Mouse (Mus musculus) adrenal gland, adult (tissue): ENCODE measurements around the gene Bscl2.

Experiments used
- DNase-seq, 2 experiments: peaks; one replicate each; pipeline ENCODE4 v3.0.0; 2022 to 2023; ENCODE audit warnings: low spot score in 1 of 2; ENCODE audit not compliant: inconsistent age in 2 of 2

Gene Bscl2

DNA sequence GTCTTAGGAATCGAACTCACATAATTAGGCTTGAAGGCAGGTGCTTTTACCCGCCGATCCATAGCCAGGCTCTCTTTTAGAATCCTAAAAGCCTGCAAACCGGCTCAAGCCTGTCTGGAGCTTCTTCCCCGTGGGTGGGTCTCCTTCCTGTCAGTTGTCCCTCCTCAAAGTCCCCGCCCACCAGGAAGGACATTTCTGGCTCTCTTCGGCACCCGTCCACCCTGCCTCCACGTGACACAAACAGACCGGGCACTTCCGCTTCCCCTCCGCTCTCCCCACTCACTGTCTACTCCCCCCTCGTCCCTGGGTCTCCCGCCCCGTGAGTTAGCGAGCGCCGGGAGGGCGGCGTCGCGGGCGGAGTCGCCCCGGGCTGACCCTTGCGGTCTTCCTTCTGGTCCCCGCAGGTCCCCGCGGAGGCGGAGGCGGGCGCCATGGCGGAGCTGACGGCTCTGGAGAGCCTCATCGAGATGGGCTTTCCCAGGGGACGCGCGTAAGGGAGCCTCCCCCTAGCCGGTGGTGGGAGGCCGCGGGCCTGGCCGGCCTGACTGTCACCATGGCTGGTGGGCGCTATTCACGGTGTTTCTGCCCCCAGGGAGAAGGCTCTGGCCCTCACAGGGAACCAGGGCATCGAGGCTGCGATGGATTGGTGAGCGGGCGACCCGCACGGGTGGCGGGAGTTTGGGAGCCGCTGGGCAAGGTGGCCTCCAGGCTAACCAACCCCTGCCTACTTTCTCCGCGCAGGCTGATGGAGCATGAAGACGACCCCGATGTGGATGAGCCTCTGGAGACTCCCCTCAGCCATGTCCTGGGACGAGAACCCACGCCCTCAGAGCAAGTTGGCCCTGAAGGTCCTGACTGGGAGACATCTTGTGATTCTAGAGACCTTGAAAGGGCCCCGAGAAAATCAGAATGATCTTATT lies 34.3 kb downstream of the Bscl2 start, which contains the start of gene Ubxn1:
Ubxn1 (plus strand) TSS at position 230 of the 920 bp plus-strand sequence.
- DNase-seq, result peak; percentile 99

DNA sequence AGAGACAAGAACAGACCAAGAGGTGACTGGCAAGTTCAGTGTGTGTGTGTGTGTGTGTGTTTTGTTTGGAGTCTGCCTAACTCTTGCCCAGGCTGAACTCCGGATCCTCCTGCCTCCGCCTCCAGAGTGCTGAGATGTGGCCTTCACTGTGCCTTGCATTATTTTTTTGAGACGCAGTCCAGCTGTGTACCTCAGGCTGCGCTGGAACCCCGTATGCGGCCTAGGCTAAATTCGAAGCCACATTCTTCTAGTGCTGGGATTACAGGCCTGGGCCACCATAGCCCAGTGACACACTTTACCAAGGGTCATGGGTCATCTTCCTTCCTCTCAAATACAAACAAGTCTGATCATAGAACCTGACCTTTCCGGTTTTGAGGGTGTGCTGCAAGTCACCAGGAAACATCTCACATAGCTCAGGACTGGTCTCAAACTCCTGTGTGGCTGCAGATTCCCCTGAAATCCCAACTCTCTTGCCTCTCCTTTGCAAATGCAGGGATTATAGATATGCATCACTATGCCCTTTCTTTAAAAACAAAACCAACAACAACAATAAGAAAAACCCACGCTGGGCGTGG lies 35.1 kb downstream of the Bscl2 start:
- DNase-seq, result peak in 1 of 2 experiments; percentile 60

DNA sequence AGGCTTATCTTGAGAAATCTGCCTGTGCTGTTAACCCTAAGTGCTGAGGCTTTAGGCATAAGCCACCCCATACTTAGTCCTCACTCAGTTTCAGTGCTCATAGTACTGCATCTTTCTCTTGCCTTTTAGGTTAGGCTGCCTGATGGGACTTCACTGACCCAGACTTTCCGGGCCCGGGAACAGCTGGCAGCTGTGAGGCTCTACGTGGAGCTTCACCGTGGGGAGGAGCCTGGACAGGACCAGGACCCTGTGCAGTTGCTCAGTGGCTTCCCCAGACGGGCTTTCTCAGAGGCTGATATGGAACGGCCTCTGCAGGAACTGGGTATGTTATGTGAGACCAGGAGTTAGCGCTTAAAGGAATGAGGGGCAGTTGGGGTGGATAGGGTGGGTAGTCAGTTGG lies 37.8 kb downstream of the Bscl2 start:
- DNase-seq, result no peak

DNA sequence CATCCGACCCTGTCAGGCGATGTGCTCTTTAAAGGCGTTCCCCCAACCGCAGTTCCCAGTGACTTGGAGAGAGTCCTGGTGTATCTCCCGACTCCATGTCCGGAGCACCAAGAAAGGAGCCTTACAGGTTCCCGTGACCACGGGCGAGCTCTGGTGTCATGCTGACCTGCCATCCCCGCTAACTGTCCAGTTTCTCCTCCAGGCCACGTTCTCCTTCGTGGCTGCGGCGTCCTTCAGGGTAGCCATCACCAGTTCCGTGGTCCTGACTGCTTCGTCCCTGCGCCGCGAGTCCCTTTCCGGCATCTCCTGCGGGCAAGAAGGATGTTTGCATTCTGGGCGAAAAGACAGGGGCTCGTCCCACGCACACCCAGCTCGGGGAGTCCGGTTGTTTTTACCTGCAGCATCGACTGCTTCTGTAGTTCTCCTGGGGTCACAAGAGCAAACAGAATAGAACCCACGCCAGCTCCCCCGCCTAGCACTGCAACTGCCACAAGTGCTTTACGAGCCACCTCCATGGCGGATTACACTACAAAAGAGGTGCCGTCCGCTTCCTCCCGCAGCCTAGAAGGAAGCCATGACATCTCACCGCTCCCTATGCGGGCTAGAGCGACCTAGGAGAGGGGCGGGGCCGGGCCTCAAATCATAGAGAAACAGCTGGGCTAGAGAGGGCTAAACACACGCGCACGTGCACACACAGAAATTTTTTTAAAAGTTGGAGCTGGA lies 43.2 kb downstream of the Bscl2 start, which contains the start of gene Uqcc3:
Uqcc3 (minus strand) TSS at position 613 of the 723 bp plus-strand sequence.
- DNase-seq, result peak; percentile 93 to 97

DNA sequence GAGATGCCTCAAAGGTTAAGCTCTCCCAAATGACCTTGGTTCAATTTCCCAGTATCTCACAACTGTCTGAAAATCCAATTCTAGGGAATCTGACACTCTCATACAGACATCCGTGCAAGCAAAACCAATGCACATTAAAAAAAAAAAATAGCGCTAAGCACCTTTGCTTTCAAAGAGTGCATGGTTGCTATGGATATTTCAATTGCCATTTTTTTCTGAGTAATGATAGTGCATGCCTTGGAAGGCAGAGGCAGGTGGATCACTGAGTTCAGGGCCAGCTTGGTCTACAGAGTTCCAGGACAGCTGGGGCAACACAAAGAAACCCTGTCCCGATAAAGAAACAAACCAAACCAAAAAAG lies 43.7 kb downstream of the Bscl2 start:
- no peak for DNase-seq

DNA sequence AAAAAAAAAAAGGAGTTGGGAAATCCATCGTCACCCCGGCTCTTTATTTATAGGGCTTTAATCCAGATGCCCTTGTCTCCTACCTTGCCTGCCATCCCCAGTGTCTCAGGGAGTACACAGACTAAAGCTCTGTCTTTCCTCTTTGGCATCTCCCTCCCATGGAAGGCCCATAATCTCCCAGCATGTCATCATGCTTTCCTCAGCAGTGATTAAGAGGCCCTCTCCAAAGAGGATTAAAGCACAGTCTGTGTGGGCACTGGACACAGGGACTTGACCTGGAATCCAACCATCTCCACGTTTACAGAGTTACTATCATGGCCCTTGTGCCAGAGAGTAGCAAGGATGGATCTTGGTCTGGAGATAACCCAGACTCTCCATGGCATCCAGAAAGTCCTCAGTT lies 46.3 kb downstream of the Bscl2 start, which contains the start of the genes Lbhd1 and Gm49403:
Lbhd1 (plus strand) TSS at position 117 of the 400 bp plus-strand sequence.
Gm49403 (plus strand) TSS at position 315 of the 400 bp plus-strand sequence.
- no peak for DNase-seq

DNA sequence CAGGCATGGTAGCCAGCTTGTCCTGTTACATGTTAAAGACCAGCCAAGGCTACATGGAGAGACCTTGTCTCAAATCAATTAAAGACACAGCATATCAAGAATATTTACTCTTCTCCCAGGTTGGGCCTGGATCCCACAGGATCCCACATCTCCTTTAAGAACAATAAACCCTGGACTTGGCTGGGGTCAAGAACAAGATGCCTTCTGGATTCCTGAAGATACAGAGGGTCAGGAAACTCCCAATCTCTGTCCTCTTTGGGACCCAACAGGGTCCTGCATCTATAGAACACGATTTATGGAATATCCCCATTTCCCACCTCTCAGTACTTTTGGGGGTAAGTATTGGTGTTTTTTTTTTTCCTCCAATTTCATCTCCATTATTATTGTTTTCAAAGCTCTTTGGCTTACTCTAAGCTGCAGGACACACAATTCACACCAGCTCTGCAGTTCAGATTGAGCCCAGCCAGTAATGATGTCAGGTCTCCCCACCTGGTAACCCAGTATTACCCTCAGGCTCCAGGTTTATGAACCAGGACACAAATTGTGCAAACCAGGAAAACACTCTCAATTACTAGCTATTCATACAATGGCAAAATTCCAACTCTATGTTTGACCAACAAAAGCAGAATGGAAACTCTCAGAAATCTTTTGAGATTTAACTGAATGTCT lies 49.8 kb downstream of the Bscl2 start:
- DNase-seq, result no peak

DNA sequence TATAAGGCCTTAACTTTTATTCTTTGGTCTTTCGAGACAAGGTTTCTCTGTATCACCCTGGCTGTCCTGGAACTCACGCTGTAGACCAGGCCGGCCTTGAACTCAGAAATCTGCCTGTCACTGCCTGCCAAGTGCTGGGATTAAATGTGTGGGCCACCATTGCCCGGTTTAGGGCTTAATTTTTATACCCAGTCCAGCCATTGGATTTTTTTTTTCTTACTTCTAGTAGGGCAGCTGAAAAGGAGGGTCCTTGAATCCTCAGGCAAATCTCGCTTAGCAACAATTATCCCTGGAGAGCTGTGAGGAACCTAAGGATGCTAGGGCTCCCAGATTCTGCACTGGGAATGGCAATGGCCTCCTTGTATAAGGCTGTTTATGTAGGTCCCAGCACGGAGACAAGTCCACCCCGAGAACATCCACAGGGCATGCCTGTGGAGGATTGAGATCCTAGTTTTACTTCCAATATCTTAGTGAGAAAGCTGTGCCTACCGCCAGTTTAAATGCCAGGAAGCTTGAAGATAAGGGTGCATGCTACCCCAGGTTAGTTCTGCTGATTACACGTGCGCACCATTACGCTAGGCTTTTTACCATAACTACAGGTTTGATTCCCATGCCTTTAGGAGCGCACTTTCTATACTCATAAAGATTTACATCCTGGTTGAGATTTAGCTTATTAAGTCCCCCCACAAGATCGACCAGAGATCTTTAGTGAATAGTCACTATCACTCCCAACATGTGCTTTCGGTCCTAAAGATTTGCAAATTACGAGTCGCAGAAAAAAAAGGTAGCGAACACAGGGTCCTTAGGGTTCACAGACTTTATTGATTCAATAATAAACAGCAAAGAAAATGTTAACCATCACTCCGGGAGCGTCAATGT lies 50.6 kb downstream of the Bscl2 start:
- DNase-seq, result peak in 1 of 2 experiments; percentile 63

DNA sequence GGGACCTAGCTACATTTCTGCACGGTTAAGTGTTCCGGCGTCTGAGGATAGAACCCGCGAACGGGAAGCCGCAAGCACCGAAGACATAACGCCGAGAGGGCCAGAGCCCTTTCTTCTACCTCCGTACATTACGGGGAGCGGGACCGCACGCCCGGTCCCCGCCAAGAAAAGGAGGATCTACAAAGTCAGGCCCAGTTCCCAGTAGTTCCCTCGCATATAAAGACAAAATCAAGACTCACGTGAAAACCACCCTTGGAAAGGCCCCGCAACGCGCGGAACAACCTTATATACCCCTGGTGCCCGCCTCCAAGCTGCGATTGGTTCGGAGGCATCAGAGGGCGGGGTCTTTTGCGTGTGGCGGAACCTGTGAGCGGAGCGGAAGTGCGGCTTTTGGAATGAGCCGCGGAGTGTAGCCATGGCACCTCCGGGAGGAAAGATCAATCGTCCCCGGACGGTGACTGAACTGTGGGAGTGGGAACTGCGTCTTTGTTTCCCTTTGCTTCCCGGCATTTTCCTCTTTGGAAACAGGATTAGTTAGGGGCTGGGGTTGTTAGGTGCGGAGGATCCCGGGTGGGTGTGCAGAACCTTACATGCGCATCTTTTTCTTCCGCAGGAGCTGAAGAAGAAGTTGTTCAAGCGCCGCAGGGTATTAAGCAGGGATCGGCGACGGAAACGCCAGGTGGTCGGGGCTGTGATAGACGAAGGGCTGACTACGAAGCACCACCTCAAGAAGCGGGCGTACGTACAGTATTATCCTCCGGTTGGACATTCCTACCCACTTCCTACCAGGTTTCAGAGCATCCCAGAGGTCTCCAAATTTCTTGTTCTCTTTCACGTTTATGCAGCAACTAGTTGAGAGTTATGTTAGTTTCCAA lies 51.5 kb downstream of the Bscl2 start, which contains the start of the genes 1810009A15Rik and Gm49416:
1810009A15Rik (plus strand) TSS at position 343 of the 875 bp plus-strand sequence.
Gm49416 (plus strand) TSS at position 416 of the 875 bp plus-strand sequence.
- DNase-seq, result peak; percentile 95 to 98

DNA sequence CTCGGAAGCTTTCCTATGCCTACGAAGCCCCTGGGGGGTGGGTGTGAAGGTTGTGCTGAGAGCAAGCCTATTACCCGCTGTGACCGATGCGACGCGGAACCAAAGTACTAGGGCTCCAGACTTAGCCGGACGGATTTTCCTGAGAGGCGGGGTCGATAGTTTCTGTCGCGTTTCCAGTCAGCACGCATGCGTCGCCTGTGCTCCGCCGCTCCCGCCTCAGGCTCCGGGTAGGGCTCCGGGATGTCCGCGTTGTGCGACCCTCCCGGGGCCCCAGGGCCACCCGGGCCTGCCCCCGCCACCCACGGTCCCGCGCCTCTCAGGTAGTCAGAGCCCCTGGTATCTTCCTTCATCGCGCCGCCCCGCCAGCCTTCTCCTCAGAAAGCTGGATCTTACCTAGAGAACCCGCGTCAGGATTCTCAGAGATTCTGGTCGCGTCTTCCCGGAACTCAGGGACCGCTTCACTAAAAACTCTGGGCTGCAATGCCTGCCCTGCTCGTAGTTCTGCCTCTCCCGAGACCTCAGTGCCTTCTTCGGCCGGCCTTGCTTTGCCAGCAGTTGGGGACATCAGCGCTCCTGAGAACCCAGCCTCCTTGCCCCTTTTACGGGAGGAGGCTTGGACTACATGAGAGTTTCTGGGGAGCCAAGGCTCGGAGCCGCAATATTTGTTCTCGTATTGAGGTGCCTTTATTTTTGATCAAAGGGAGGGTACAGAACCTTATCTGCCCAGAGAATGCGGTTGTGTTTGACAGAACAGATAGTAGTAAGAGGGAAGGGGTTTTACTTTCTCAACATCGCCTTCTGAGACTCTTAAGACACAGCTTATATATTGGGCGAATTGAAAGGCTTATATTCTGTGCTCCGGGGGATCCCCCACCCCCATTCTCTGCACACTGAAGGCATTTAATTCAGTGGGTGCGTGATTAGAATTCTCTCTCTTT lies 55.8 kb downstream of the Bscl2 start, which contains the start of gene Ints5:
Ints5 (plus strand) TSS at position 177 of the 938 bp plus-strand sequence.
- peak; percentile 86 to 96 for DNase-seq

DNA sequence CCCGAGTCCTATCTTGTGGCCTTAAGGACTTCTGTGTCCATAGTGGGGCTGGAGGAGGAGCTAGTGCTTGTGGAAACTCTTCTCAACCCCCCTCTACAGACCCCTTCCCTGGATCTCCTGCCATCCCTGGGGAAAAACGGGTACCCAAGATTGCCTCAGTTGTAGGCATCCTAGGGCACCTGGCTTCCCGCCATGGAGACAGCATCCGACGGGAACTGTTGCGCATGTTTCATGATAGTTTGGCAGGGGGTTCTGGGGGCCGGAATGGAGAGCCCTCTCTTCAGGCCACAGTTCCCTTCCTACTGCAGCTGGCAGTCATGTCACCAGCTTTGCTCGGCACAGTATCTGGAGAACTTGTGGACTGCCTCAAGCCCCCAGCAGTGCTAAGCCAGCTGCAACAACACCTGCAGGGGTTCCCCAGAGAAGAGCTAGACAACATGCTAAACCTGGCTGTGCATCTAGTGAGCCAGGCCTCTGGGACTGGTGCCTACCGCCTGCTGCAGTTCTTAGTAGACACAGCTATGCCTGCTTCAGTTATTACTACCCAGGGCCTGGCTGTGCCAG lies 58.2 kb downstream of the Bscl2 start:
- DNase-seq, result no peak

DNA sequence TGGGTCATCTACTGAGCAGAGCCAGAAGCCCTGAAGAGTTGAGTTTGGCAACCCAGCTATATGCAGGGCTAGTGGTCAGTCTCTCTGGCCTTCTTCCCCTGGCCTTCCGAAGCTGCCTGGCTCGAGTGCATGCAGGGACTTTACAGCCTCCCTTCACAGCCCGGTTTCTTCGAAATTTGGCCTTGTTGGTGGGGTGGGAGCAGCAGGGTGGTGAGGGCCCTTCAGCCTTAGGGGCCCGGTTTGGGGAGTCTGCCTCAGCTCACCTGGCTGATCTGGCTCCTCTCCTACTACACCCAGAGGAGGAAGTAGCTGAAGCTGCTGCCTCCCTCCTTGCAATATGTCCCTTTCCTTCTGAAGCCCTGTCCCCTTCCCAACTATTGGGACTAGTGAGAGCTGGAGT lies 59.0 kb downstream of the Bscl2 start:
- DNase-seq, result peak in 1 of 2 experiments; percentile 20

DNA sequence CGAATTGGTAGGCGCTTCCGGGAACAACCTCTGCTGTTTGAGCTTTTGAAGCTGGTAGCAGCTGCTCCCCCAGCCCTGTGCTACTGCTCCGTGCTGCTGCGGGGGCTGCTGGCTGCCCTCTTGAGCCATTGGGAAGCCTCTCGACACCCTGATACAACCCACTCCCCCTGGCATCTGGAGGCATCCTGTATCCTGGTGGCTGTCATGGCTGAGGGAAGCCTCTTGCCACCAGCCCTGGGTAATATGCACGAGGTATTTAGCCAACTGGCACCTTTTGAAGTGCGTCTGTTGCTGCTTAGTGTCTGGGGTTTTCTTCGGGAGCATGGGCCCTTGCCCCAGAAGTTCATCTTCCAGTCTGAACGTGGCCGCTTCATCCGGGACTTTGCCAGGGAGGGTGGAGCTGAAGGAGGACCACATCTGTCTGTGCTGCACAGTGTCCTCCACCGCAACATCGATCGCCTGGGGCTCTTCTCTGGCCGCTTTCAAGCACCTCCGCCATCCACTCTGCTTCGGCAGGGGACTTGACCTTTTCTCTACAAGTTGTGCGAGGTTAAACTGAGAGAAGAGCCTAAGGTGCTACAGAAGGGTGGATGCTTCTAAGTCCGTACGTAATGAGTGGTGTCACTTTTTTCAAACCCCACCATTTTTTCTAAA lies 60.1 kb downstream of the Bscl2 start:
- DNase-seq, result peak in 1 of 2 experiments; percentile 73

DNA sequence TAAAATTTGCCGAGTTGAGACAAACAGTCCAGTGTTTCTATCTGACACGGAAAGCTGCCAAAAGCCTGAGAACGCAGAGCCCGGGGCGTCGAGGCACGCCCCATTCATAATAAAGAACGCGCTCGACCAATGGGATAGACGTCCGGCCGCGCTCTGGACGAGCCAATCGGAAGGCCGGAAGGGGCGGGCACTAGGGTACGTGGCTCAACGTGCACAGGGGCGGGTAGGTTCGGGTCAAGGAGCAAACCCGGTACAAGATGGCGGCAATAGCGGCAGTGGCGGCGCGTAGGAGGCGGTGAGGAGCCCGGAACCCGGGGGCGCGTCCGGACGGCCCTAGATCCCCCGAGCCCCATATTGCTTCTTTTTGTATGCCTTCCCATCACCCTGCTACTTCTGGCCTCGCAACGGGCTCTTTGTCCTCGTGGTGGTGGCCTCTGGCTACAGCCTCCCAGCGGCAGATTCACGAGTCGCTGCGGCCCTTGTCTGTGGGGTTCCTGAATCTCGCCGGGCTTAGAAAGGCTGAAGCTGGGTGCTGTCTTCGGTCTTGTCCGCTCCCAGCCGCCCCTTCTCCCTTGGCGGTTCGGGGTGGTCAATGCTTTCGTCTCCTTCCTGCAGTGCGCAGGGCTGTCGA lies 60.7 kb downstream of the Bscl2 start, which contains the start of gene Ganab:
Ganab (plus strand) TSS at position 207 of the 631 bp plus-strand sequence.
- peak; percentile 97 to 98 for DNase-seq
